Mouse (Mus musculus) Patski (cell line): Measurements from ENCODE around the gene Nipal1. TPM values are rescaled to one million over a fixed set of nuclear protein-coding genes. Genes with fewer than 3 reads are reported as not detected.
A peak's percentile ranks its signal among the peaks of the same experiment; 100 is the strongest.

Experiments
- ATAC-seq: fragments of 100-300 bp; one replicate; pipeline ENCODE4 v1.8.0; 2021
- CTCF ChIA-PET: fragments of 350-600 bp; sonication (Branson Sonifier 250); formaldehyde crosslinking; loops from one replicate; lab custom pipeline; 2022; ENCODE audit warnings: inconsistent platforms; lab: Charles Lee
- POLR2A ChIA-PET: fragments of 350-600 bp; sonication (Branson Sonifier 250); formaldehyde crosslinking; loops from one replicate; lab custom pipeline; 2022; ENCODE audit warnings: antibody characterized with exemption, inconsistent platforms; lab: Charles Lee
- DNase-seq: peaks from one replicate; pipeline ENCODE4 v3.0.0-alpha.2; 2011; ENCODE audit warnings: low read depth, low spot score
- H3K27me3 ChIP-seq: fragments of 371-371 bp; one replicate; pipeline ENCODE4 v1.5.1; 2021
- CTCF ChIP-seq: fragments of 100-300 bp; IDR thresholded peaks from one replicate; pipeline ENCODE4 v1.5.1; 2021
- in situ Hi-C: fragments of 300-500 bp; cut with MboI; formaldehyde crosslinking; loops from 3 replicates; pipeline ENCODE4 v1.11.1; 2018; ENCODE audit warnings: low pct_unique_long_range_greater_than_20kb, mixed read lengths
- polyA plus RNA-seq: library from polyadenylated mRNA; unstranded; gene quantifications from one replicate; pipeline ENCODE4 v1.2.3, GENCODE M21; 2021

Gene Nipal1
- polyA plus RNA-seq, 1 experiment from 2014 or later = 8.6 TPM

- ATAC-seq (no peak), DNase-seq (no peak)
- no peak for TF ChIP-seq CTCF
- no peaks in the 10 kb centered on the region for H3K27me3 ChIP-seq
- in situ Hi-C loops = no loop called here
- ChIA-PET POLR2A (no interaction called here), CTCF (interaction anchor here (0.7 to 2.9 kb wide), 4 partner anchors 21 to 88 kb away, joined by 3 to 8 read pairs (median 3); no protein-coding TSS in a partner anchor)
These were observed 3.4 kb upstream of the Nipal1 start, which contains the start of gene Cnga1 for GRCm38 (mm10) chr5:72644175-72644574. Gene Cnga1 (minus strand): TSS chr5:72644275.

GRCm38 (mm10) chr5:72646131-72646530 lies 1.5 kb upstream of the Nipal1 start:
- DNase-seq (no peak), ATAC-seq (peak; percentile 22)
- in situ Hi-C loops = loop anchor here (5.0 kb wide), 3 partner anchors 61 to 211 kb away; partner anchors contain the start of gene Nfxl1
- no peaks in the 10 kb centered on the region for H3K27me3 ChIP-seq
- POLR2A ChIA-PET = no interaction called here
- CTCF ChIA-PET = interaction anchor here (1.4 to 2.9 kb wide), 3 partner anchors 13 to 19 kb away, joined by 3 to 8 read pairs (median 4); no protein-coding TSS in a partner anchor
- TF ChIP-seq CTCF = peak; percentile 51

GRCm38 (mm10) chr5:72646996-72647395 lies 599 bp upstream of the Nipal1 start:
- ATAC-seq = no peak

DNA sequence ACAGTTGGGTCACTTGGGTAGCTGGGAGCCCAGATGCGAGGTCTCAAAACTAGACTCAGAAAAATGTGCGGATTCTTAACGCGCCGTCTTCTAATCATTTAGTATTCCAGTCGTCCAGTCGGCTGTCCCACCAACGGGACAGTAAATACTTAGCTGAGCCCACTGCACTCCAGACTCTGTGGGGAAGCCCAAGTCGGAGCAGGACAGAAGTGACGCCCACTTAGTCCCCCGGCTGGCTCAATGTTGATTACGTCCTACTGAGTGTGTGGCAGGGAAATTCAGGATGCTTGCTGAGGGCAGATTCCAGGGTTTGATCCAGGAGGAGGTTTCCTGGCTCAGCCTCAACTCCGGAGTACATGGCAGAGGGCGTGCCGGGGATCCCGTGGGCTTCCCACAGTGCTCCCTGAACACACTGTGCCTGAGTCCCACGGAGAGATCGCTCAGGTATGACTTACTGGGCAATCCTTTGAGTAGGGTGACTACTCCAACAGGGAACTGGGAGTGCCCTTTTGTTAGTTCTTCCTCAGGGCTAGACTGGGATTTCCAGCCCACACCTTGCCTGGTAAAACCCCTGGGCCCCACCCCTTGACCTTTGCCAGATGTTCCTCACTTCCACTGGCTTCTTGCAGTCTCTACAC lies 482 bp downstream of the Nipal1 start:
- ATAC-seq = no peak
- in situ Hi-C loops = loop anchor here (5.0 kb wide), 3 partner anchors 59 to 209 kb away; partner anchors contain the start of gene Nfxl1
- no peaks in the 10 kb centered on the region for H3K27me3 ChIP-seq
- CTCF ChIA-PET = interaction anchor here (1.3 to 2.4 kb wide), 3 partner anchors 17 to 40 kb away, joined by 3 to 13 read pairs (median 5); no protein-coding TSS in a partner anchor
- no peak for DNase-seq
- POLR2A ChIA-PET = no interaction called here
- no peak for TF ChIP-seq CTCF

More at GRCm38 (mm10) chr5:72646996-72647395, 599 bp upstream of the Nipal1 start:
- CTCF ChIA-PET = interaction anchor here (1.4 to 1.7 kb wide), 2 partner anchors 14 to 18 kb away, joined by 4 to 5 read pairs; no protein-coding TSS in a partner anchor
- in situ Hi-C loops = loop anchor here (5.0 kb wide), 3 partner anchors 60 to 210 kb away; partner anchors contain the start of gene Nfxl1
- no peaks in the 10 kb centered on the region for H3K27me3 ChIP-seq
- POLR2A ChIA-PET = interaction anchor here (1.0 kb wide), 1 partner anchor 42 kb away, joined by 3 read pairs; no protein-coding TSS in a partner anchor
- DNase-seq = no peak
- no peak for TF ChIP-seq CTCF

DNA sequence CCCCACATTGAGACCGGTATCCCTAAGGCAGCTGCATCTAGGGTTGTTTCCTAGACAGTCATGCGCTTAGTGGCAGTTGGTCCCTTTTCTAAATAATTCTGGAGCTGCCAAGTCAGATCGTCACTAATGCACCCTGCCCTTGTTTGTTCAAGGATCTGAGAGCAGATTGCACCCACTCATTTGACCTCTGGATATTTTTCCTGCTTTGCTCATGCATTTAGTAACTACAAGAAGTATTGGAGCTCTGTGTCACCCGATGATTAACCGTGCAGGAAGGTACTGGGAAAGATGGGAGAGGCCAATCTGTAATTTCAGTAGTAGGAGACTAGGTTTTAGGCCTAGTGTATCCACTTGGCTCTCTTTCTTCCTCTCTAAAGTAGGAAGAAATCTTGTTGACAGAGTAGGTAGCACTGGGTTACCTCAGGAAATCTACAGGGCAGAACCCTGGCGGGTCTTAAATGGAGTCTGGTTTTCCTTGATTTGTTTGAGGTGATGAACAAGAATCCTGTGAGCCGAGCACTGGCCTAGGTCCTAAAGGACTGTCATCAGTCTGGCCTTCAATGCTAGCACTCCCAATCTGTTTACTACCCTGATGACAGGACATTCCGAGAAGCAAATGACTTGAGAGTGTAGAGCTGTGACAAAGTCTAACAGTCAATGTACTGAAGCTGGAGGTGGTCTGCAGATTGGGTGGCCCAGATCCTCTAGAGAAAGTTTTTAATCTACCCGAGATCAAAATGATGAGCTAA lies 1.6 kb downstream of the Nipal1 start:
- no peak for DNase-seq
- H3K27me3 ChIP-seq = no peaks in the 10 kb centered on the region
- in situ Hi-C loops = loop anchor here (5.0 kb wide), 3 partner anchors 58 to 208 kb away; partner anchors contain the start of gene Nfxl1
- no peak for TF ChIP-seq CTCF
- no peak for ATAC-seq
- POLR2A ChIA-PET = interaction anchor here (0.6 kb wide), 2 partner anchors 297 to 518 kb away, joined by 3 to 6 read pairs; no protein-coding TSS in a partner anchor
- CTCF ChIA-PET = interaction anchor here (1.3 to 2.4 kb wide), 2 partner anchors 16 to 39 kb away, joined by 3 to 13 read pairs; no protein-coding TSS in a partner anchor

DNA sequence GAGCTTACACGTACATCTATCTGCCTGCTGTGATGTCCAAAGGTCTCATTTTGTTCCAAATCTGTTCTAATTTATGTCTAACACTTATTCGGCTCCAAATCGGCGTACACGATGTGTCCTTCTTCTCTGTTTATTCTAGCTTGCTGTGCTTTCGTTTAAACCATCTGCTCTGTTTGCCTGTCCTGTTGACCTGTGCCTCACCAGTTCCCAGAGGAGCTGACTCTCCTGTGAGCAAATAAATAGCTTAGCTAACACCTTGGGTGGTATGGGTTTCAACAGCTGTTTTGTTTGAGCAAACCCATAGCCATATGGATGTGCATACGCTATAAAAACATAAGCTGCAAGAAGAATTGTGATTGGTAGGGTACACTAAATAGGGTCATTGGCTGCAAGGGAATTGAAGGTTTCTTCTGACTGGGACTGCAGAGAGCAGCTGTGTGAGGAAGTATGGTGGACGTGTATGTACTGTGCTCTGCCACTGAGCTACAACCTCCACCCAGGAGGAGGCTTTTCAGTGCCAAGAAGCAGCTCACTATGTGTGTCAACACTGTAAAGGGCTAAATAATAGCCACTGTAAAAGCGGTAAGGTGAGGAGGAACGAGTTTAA lies 5.6 kb downstream of the Nipal1 start:
- ATAC-seq (no peak), DNase-seq (no peak)
- H3K27me3 ChIP-seq = no peaks in the 10 kb centered on the region
- POLR2A ChIA-PET = interaction anchor here (0.6 kb wide), 1 partner anchor 13 kb away, joined by 3 read pairs; no protein-coding TSS in a partner anchor
- TF ChIP-seq CTCF = no peak
- CTCF ChIA-PET = interaction anchor here (1.8 kb wide), 1 partner anchor 12 kb away, joined by 9 read pairs; no protein-coding TSS in a partner anchor
- in situ Hi-C loops = no loop called here

DNA sequence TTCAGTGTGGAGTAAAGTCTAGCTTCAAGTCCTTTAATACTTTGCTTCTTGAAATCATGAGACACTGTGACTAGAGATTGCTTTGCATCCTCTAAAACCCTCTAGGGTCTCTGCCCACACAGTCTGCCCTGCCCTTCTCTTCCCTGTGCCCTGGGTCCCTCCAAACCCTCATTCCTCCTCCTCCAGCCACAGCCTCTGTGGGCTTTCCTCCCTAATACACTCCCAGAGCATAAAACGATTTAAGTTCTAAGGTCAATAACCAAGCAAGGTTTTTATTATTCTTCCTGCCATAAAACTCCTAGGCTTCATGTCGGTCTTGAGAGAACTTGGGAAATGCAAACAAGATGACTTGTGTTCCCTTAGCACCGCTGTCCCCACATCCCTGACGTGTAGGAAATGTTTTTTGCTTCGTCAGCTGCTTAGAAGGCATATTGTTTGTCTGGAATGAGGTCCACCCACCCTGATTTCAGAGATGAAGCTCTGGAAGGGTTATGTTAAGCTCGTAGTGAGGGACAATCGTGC lies 8.7 kb downstream of the Nipal1 start:
- no peak for TF ChIP-seq CTCF
- no peak for ATAC-seq
- no peaks in the 10 kb centered on the region for H3K27me3 ChIP-seq
- in situ Hi-C loops = no loop called here
- ChIA-PET CTCF (interaction anchor here (1.1 to 1.9 kb wide), 2 partner anchors 9 to 55 kb away, joined by 3 to 5 read pairs; no protein-coding TSS in a partner anchor), POLR2A (no interaction called here)
- no peak for DNase-seq

DNA sequence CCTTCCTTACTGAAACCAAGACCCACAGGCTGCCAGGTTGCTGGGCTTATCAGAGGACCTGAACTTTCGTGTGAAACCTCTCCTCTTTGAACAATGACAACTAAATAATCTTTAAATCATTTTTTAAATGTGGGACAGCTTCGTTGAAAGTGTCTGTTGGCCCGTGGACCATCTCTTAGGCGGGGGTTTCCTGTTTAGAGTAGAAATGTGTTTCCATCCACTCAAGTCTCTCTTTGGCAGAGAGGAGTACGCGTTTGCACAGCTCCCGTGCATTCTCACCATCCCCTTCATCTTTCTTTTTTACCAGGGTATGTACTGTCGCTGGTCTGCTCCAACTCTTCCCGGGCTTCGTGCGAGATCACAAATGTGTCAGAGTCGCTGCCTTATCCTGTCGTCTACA lies 10.8 kb downstream of the Nipal1 start:
- TF ChIP-seq CTCF = no peak
- no peaks in the 10 kb centered on the region for H3K27me3 ChIP-seq
- ATAC-seq (no peak), DNase-seq (no peak)
- CTCF ChIA-PET = no interaction called here
- POLR2A ChIA-PET = no interaction called here
- in situ Hi-C loops = no loop called here

DNA sequence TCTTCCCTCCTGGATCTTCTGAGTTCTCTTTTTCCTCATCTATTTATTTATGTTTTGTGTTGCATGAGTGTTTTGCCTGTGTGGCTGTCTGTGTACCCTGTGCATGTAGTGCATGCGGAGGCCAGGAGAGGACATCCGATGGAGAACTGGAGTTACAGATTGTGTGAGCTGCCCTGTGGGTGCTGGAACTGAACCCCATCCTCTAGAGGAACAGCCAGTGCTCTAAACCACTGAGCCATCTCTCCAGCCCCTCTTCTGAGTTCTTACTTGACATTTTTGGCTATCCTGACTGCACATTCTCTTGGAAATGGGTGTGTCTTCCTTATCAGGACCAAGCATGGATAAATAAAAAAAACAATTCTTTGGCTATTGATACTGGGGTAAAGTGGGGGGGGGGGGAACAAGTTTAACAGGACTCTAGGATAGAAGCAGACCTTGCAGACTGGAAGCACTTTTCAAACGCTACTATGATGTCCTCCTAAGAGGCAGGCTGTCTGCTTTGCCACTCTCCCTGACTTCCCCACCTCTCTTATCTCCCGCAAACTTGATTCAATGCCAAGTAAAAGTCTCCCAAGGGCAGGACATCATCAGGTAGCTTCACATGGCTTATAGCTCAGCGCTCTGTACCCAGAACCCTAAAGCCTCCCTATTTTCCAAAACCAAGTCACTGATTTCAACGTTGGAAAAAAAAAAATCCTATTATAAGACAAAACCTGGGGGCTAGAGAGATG lies 13.6 kb downstream of the Nipal1 start:
- ATAC-seq (no peak), DNase-seq (no peak)
- in situ Hi-C loops = no loop called here
- ChIA-PET CTCF (no interaction called here), POLR2A (no interaction called here)
- TF ChIP-seq CTCF = no peak
- no peaks in the 10 kb centered on the region for H3K27me3 ChIP-seq
